Mouse (Mus musculus): Measurements from ENCODE around the gene Asic2.

DNA sequence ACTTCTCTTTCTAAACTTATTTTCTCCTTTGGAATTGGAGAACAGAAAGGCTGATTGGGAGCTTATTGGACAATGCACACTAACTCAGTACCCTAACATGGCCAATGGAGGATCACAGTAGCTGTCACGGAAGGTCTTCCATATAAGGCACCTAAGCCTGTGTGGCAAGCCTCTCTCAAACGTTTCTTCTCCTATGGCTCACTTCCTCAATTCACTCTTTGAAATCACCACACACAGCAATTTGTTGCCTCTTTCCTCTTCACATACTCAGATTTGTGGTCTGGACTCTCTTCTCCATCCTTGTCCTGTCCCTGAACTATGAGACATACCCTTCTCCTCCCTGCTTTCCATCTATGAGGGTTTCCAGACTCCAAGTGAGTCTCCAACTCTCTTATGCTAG lies 36.6 kb upstream of the Asic2 start:
- TF ChIP-seq EP300 (optimal IDR thresholded peaks at IDR 0.05): no peak
- no peak for TF ChIP-seq CTCF (IDR thresholded peaks at IDR 0.05; ENCODE audit: low read depth)

Measured in stomach, postnatal 0 days (tissue).